Mouse (Mus musculus) liver, embryonic 14.5 days (tissue): Measurements from ENCODE around the gene C1qtnf5. TPM values are rescaled to one million over a fixed set of nuclear protein-coding genes. Genes with fewer than 3 reads are reported as not detected.

Experiments used
- ATAC-seq: fragments of 200-750 bp; cut with Nextera tagmentation; 2 replicates; pipeline ENCODE4 v1.8.0; 2017; ENCODE audit warnings: moderate number of reproducible peaks, mild to moderate bottlenecking, moderate library complexity; ENCODE audit not compliant: insufficient read depth
- DNase-seq, 3 experiments: peaks; one replicate each; pipeline ENCODE4 v3.0.0-alpha.2; 2012 to 2013; ENCODE audit warnings: low read depth in 3 of 3, low spot score in 3 of 3
- H3K27ac ChIP-seq: fragments of 300-500 bp; sonication (generic); 2 replicates; pipeline ENCODE4 v1.5.1; 2014; ENCODE audit warnings: moderate library complexity, mild to moderate bottlenecking, control low read depth, inconsistent platforms
- H3K27me3 ChIP-seq: fragments of 300-500 bp; sonication (generic); 2 replicates; pipeline ENCODE4 v1.6.1; 2014; ENCODE audit warnings: mild to moderate bottlenecking, low read length, moderate library complexity; ENCODE audit not compliant: control insufficient read depth, insufficient read depth
- H3K36me3 ChIP-seq: fragments of 300-500 bp; sonication (generic); replicated peaks from 2 replicates; pipeline ENCODE4 v1.6.1; 2014; ENCODE audit warnings: low read depth; ENCODE audit not compliant: control insufficient read depth, insufficient read depth
- H3K4me1 ChIP-seq, 2 experiments: fragments of 200-500 bp in 1 of 2; fragments of 300-500 bp in 1 of 2; sonication (generic) in 1 of 2; replicated peaks; 2 replicates each; pipeline ENCODE4 v1.6.1; 2012 to 2014; ENCODE audit warnings: antibody characterized with exemption in 1 of 2, inconsistent platforms in 1 of 2, low read length in 1 of 2; ENCODE audit not compliant: control insufficient read depth in 2 of 2, insufficient read depth in 2 of 2
- H3K4me2 ChIP-seq: fragments of 300-500 bp; sonication (generic); 2 replicates; pipeline ENCODE4 v1.6.1; 2014; ENCODE audit warnings: low read depth, mild to moderate bottlenecking, control low read depth, moderate library complexity
- H3K4me3 ChIP-seq, 2 experiments: fragments of 200-500 bp in 1 of 2; fragments of 300-500 bp in 1 of 2; sonication (generic) in 1 of 2; 2 replicates each; pipeline ENCODE4 v1.5.1; 2012 to 2014; ENCODE audit warnings: low read depth in 2 of 2, low read length in 2 of 2, mild to moderate bottlenecking in 2 of 2, control low read depth in 1 of 2, inconsistent platforms in 1 of 2, moderate library complexity in 1 of 2; ENCODE audit not compliant: insufficient read depth in 1 of 2
- H3K9ac ChIP-seq: fragments of 300-500 bp; sonication (generic); replicated peaks from 2 replicates; pipeline ENCODE4 v1.6.1; 2014; ENCODE audit warnings: mild to moderate bottlenecking, control low read depth, moderate library complexity
- H3K9me3 ChIP-seq: fragments of 300-500 bp; sonication (generic); 2 replicates; pipeline ENCODE4 v1.6.1; 2016; ENCODE audit warnings: low read length, mixed read lengths; ENCODE audit not compliant: control insufficient read depth
- CTCF ChIP-seq: IDR thresholded peaks from 2 replicates; pipeline ENCODE4 v1.5.1; 2016; ENCODE audit warnings: antibody characterized with exemption, low read depth, control low read depth
- EP300 ChIP-seq: IDR thresholded peaks from 2 replicates; pipeline ENCODE4 v1.6.1; 2016; ENCODE audit warnings: antibody characterized with exemption, low read depth
- WGBS: fragments of 180-500 bp; shearing (Covaris S2); extraction: QIAGEN DNeasy Blood & Tissue Kit; methylation state at CpG from one replicate; pipeline ENCODE4 v1.1.7; 2014; ENCODE audit not compliant: insufficient replicate concordance; 5-methylcytosine and 5-hydroxymethylcytosine counted together
- polyA plus RNA-seq, 2 experiments: library from polyadenylated mRNA; depleted of rRNA in 1 of 2; stranded (reverse) in 1 of 2; unstranded in 1 of 2; fragments of >200 nt; fragmentation: Nextera tagmentation in 1 of 2; extraction: Ambion mirVana in 1 of 2; gene quantifications; 2 replicates each; pipeline versions ENCODE4 v1.2.1 to v1.2.3; 2012 to 2014

Gene C1qtnf5
- polyA plus RNA-seq, 2 experiments: 0.27 to 0.30 TPM

DNA sequence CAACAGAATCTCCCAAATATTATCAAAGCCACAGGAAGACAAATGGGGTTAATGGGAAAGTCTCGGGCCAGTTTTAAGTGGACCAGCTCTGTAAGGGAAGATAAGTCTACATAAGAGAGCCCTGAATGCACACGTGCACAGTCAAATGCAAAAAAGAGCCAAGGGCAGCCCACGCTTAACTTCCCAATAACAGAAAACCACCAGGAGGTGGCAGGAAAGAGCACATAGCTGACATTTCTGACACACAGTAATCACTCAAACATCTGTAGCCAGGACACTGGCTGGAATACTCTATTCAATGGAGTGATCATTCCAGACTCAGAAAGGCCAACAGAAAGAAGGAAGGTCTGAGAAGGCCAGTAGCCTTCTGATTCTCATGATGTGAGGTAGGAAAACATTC is 40.2 kb downstream of the C1qtnf5 start:
- H3K9me3 ChIP-seq: no peaks in the 10 kb centered on the region
- peaks cover 4% of the 10 kb centered on the region for H3K36me3 ChIP-seq
- DNase-seq (no peak), ATAC-seq (no peak)
- H3K27me3 ChIP-seq: no peaks in the 10 kb centered on the region
- H3K9ac ChIP-seq: no peak overlapping the region
- H3K4me1 ChIP-seq: no peaks in the 10 kb centered on the region
- no peak overlapping the region for H3K27ac ChIP-seq
- H3K4me2 ChIP-seq: no peak overlapping the region
- WGBS: 60% methylated on average over 3 of the region's 3 CpGs
- TF ChIP-seq CTCF: peak; percentile 52
- no peak for TF ChIP-seq EP300
- no peak overlapping the region for H3K4me3 ChIP-seq

Other genes starting within 250 kb of the C1qtnf5 start
- gene Thy1, start 63.9 kb upstream of the C1qtnf5 start, polyA plus RNA-seq (2012; rRNA removed): 0.64 and 0.90 TPM in 2 replicates
- gene Thy1, start 63.9 kb upstream of the C1qtnf5 start, polyA plus RNA-seq (2014; fragmentation: Nextera tagmentation; extraction: Ambion mirVana): 0.14 and 0.33 TPM in 2 replicates
- gene Usp2, start 40.2 kb upstream of the C1qtnf5 start, polyA plus RNA-seq (2012; rRNA removed): 0.27 TPM in 2 replicates
- 1.6 and 2.0 TPM in 2 replicates for gene Usp2, start 40.2 kb upstream of the C1qtnf5 start, polyA plus RNA-seq (2014; fragmentation: Nextera tagmentation; extraction: Ambion mirVana)
- gene Mfrp, start 5.5 kb upstream of the C1qtnf5 start, polyA plus RNA-seq (2012; rRNA removed): not detected in 2 replicates
- gene Mfrp, start 5.5 kb upstream of the C1qtnf5 start, polyA plus RNA-seq (2014; fragmentation: Nextera tagmentation; extraction: Ambion mirVana): not detected in 2 replicates
- gene Gm49380, start 6.3 kb downstream of the C1qtnf5 start, polyA plus RNA-seq (2012; rRNA removed): 0.05 and 0.09 TPM in 2 replicates
- gene Gm49380, start 6.3 kb downstream of the C1qtnf5 start, polyA plus RNA-seq (2014; fragmentation: Nextera tagmentation; extraction: Ambion mirVana): not detected in 2 replicates
- gene Rnf26, start 6.3 kb downstream of the C1qtnf5 start, polyA plus RNA-seq (2012; rRNA removed): 21.9 and 26.2 TPM in 2 replicates
- gene Rnf26, start 6.3 kb downstream of the C1qtnf5 start, polyA plus RNA-seq (2014; fragmentation: Nextera tagmentation; extraction: Ambion mirVana): 29.4 and 34.3 TPM in 2 replicates
- gene Mcam, start 27.2 kb downstream of the C1qtnf5 start, polyA plus RNA-seq (2012; rRNA removed): 6.1 and 6.2 TPM in 2 replicates
- 3.1 and 3.4 TPM in 2 replicates for gene Mcam, start 27.2 kb downstream of the C1qtnf5 start, polyA plus RNA-seq (2014; fragmentation: Nextera tagmentation; extraction: Ambion mirVana)
- gene Cbl, start 126.8 kb downstream of the C1qtnf5 start, polyA plus RNA-seq (2012; rRNA removed): 3.4 and 3.9 TPM in 2 replicates
- gene Cbl, start 126.8 kb downstream of the C1qtnf5 start, polyA plus RNA-seq (2014; fragmentation: Nextera tagmentation; extraction: Ambion mirVana): 3.7 and 5.1 TPM in 2 replicates
- not detected in 2 replicates for gene Ccdc153, start 133.4 kb downstream of the C1qtnf5 start, polyA plus RNA-seq (2012; rRNA removed)
- not detected in 2 replicates for gene Ccdc153, start 133.4 kb downstream of the C1qtnf5 start, polyA plus RNA-seq (2014; fragmentation: Nextera tagmentation; extraction: Ambion mirVana)
- 0.02 and 0.05 TPM in 2 replicates for gene Pdzd3, start 144.2 kb downstream of the C1qtnf5 start, polyA plus RNA-seq (2012; rRNA removed)
- 0.08 TPM in 1 of 2 replicates, not detected in the other for gene Pdzd3, start 144.2 kb downstream of the C1qtnf5 start, polyA plus RNA-seq (2014; fragmentation: Nextera tagmentation; extraction: Ambion mirVana)
- 1.5 TPM in 2 replicates for gene Nlrx1, start 161.4 kb downstream of the C1qtnf5 start, polyA plus RNA-seq (2012; rRNA removed)
- 2.7 and 3.4 TPM in 2 replicates for gene Nlrx1, start 161.4 kb downstream of the C1qtnf5 start, polyA plus RNA-seq (2014; fragmentation: Nextera tagmentation; extraction: Ambion mirVana)
- gene Abcg4, start 181.4 kb downstream of the C1qtnf5 start, polyA plus RNA-seq (2012; rRNA removed): 35.6 and 41.6 TPM in 2 replicates
- gene Abcg4, start 181.4 kb downstream of the C1qtnf5 start, polyA plus RNA-seq (2014; fragmentation: Nextera tagmentation; extraction: Ambion mirVana): 10.6 and 11.1 TPM in 2 replicates
- gene Hinfp, start 198.4 kb downstream of the C1qtnf5 start, polyA plus RNA-seq (2012; rRNA removed): 11.8 and 13.8 TPM in 2 replicates
- 8.0 and 8.3 TPM in 2 replicates for gene Hinfp, start 198.4 kb downstream of the C1qtnf5 start, polyA plus RNA-seq (2014; fragmentation: Nextera tagmentation; extraction: Ambion mirVana)
- 13.0 and 17.3 TPM in 2 replicates for gene C2cd2l, start 213.0 kb downstream of the C1qtnf5 start, polyA plus RNA-seq (2012; rRNA removed)
- gene C2cd2l, start 213.0 kb downstream of the C1qtnf5 start, polyA plus RNA-seq (2014; fragmentation: Nextera tagmentation; extraction: Ambion mirVana): 7.4 and 8.9 TPM in 2 replicates
- 16.4 and 19.5 TPM in 2 replicates for gene Dpagt1, start 218.8 kb downstream of the C1qtnf5 start, polyA plus RNA-seq (2012; rRNA removed)
- 18.8 and 20.2 TPM in 2 replicates for gene Dpagt1, start 218.8 kb downstream of the C1qtnf5 start, polyA plus RNA-seq (2014; fragmentation: Nextera tagmentation; extraction: Ambion mirVana)
- 177 and 217 TPM in 2 replicates for gene H2afx, start 227.4 kb downstream of the C1qtnf5 start, polyA plus RNA-seq (2012; rRNA removed)
- gene H2afx, start 227.4 kb downstream of the C1qtnf5 start, polyA plus RNA-seq (2014; fragmentation: Nextera tagmentation; extraction: Ambion mirVana): 168 and 190 TPM in 2 replicates
- 837 and 876 TPM in 2 replicates for gene Hmbs, start 237.0 kb downstream of the C1qtnf5 start, polyA plus RNA-seq (2012; rRNA removed)
- 1,376 and 1,452 TPM in 2 replicates for gene Hmbs, start 237.0 kb downstream of the C1qtnf5 start, polyA plus RNA-seq (2014; fragmentation: Nextera tagmentation; extraction: Ambion mirVana)